Mouse (Mus musculus) limb, embryonic 14.5 days (tissue): ENCODE data around the gene Arid3b. TPM values are rescaled to one million over a fixed set of nuclear protein-coding genes. Genes with fewer than 3 reads are reported as not detected.

ENCODE experiments used
- ATAC-seq: fragments of 200-750 bp; cut with Nextera tagmentation; 2 replicates; pipeline ENCODE4 v1.8.0; 2017; ENCODE audit warnings: low read depth, moderate number of reproducible peaks, moderate TSS enrichment; ENCODE audit not compliant: low FRiP score
- DNase-seq: peaks from one replicate; pipeline ENCODE4 v3.0.0-alpha.2; 2015; ENCODE audit warnings: low spot score
- H3K27ac ChIP-seq: fragments of 300-500 bp; sonication (generic); replicated peaks from 2 replicates; pipeline ENCODE4 v1.5.1; 2014; ENCODE audit warnings: low read depth, mild to moderate bottlenecking, low read length, moderate library complexity, mixed read lengths
- H3K27me3 ChIP-seq: fragments of 300-500 bp; sonication (generic); 2 replicates; pipeline ENCODE4 v1.6.1; 2014; ENCODE audit warnings: low read length, mixed read lengths; ENCODE audit not compliant: control insufficient read depth, insufficient read depth
- H3K36me3 ChIP-seq: fragments of 300-500 bp; sonication (generic); 2 replicates; pipeline ENCODE4 v1.6.1; 2014; ENCODE audit warnings: mild to moderate bottlenecking, low read length, moderate library complexity, mixed read lengths; ENCODE audit not compliant: control insufficient read depth, insufficient read depth
- H3K4me1 ChIP-seq: fragments of 300-500 bp; sonication (generic); 2 replicates; pipeline ENCODE4 v1.6.1; 2014; ENCODE audit warnings: antibody characterized with exemption, low read length, mixed read lengths; ENCODE audit not compliant: control insufficient read depth, insufficient read depth
- H3K4me2 ChIP-seq: fragments of 300-500 bp; sonication (generic); replicated peaks from 2 replicates; pipeline ENCODE4 v1.6.1; 2014; ENCODE audit warnings: low read depth, mild to moderate bottlenecking, low read length, moderate library complexity; ENCODE audit not compliant: severe bottlenecking
- H3K4me3 ChIP-seq: fragments of 300-500 bp; sonication (generic); replicated peaks from 2 replicates; pipeline ENCODE4 v1.5.1; 2014; ENCODE audit warnings: low read length
- H3K9ac ChIP-seq: fragments of 300-500 bp; sonication (generic); 2 replicates; pipeline ENCODE4 v1.6.1; 2014; ENCODE audit warnings: mild to moderate bottlenecking, low read depth, low read length, moderate library complexity; ENCODE audit not compliant: severe bottlenecking
- H3K9me3 ChIP-seq: fragments of 300-500 bp; sonication (generic); 2 replicates; pipeline ENCODE4 v1.6.1; 2016; ENCODE audit warnings: low read length; ENCODE audit not compliant: control insufficient read depth
- POLR2A ChIP-seq: fragments of 200-500 bp; IDR thresholded peaks from 2 replicates; pipeline ENCODE4 v1.8.0; 2012; ENCODE audit warnings: inconsistent platforms, mild to moderate bottlenecking, moderate library complexity, borderline replicate concordance; ENCODE audit not compliant: insufficient read depth, insufficient read length; ENCODE audit errors: extremely low read depth
- WGBS: fragments of 180-500 bp; shearing (Covaris S2); extraction: QIAGEN DNeasy Blood & Tissue Kit; methylation state at CpG from one replicate; pipeline ENCODE4 v1.1.7; 2014; 5-methylcytosine and 5-hydroxymethylcytosine counted together
- polyA plus RNA-seq, 2 experiments: library from polyadenylated mRNA; depleted of rRNA in 1 of 2; stranded (reverse) in 1 of 2; unstranded in 1 of 2; fragments of >200 nt; fragmentation: Nextera tagmentation in 1 of 2; extraction: Ambion mirVana in 1 of 2; gene quantifications; 2 replicates each; pipeline versions ENCODE4 v1.2.1 to v1.2.3; 2012 to 2014

Arid3b gene
- polyA plus RNA-seq, 2 experiments, result 2.9 to 6.6 TPM

DNA sequence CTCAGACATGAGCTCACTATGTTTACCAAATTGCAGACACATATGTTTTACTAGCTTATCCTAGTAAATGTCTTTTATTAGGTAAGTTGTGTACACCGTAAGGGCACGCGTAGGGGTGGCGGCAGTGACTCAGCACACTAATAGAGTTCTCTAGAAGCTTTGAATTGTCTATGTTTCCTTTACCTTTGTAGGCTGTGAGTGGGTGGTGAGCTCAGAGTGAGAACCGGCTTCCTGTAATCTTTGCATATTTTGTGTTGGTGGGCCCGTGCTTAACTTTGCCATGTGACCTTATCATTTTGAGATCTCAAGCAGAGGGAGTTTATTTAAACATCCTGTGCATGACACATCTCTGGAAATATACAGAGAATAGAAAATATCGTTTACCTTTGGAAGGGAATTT lies 29.9 kb upstream of the Arid3b start:
- no peak overlapping the region for H3K9ac ChIP-seq

DNA sequence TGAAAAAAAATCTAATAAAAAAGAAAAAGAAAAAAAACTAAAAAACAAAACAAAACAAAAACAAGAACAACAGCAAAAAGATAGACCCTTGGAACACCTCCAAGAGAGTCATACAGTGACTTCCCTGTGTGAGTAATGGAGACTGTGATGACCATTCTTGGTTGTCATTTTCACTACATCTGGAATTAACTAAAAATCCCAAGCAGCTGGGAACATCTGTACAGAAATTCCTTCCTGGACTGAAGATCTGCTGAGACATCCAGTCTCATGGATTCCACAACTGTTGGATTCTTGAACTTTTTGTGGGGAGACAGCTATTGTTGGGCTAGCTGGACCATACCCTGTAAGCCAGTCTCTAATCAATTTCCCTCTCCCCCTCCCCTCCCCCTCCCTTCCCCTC lies 27.7 kb upstream of the Arid3b start:
- peak; percentile 33 for DNase-seq
- H3K4me2 ChIP-seq, result no peak overlapping the region
- ATAC-seq, result no peak
- no peaks in the 10 kb centered on the region for H3K4me1 ChIP-seq
- H3K27ac ChIP-seq, result no peak overlapping the region
- H3K9me3 ChIP-seq, result no peaks in the 10 kb centered on the region
- no peak overlapping the region for H3K9ac ChIP-seq
- H3K36me3 ChIP-seq, result no peaks in the 10 kb centered on the region
- H3K4me3 ChIP-seq, result no peak overlapping the region
- no peaks in the 10 kb centered on the region for H3K27me3 ChIP-seq
- TF ChIP-seq POLR2A, result no peak

More for the DNA sequence above, 29.9 kb upstream of the Arid3b start:
- Histone ChIP-seq H3K27me3 (no peaks in the 10 kb centered on the region), H3K9me3 (no peaks in the 10 kb centered on the region), H3K4me1 (no peaks in the 10 kb centered on the region), H3K27ac (no peak overlapping the region), H3K4me3 (no peak overlapping the region), H3K36me3 (no peaks in the 10 kb centered on the region), H3K4me2 (no peak overlapping the region)
- ATAC-seq, result no peak
- no peak for TF ChIP-seq POLR2A
- DNase-seq, result no peak
- WGBS, result 78% methylated on average over 7 of the region's 7 CpGs

DNA sequence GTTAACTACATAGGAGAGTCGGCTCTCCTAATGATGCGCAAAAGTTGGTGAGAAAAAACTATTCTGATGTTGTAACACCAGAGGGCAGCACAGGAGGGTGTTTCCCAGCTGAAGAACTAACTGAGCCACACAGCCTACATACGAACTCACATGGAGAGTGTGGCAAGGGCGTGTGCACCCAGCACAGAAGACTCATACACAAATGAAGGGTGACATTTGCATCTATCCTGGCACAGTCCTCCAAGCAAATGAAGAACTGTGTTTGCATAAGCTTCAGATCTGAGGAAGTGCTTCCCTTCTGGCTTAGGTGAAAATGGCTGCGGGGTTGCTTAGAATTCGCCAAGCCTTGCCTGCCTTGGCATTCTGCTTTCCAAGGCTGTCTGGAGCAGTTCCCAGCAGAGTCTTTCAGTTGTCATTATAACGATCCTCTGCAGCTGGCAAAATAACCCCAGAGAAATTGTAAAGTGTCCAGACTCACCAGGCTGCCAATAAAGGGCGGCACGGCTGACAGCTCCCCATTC lies 25.4 kb upstream of the Arid3b start:
- DNase-seq (peak; percentile 44), ATAC-seq (no peak)
- Histone ChIP-seq H3K27ac (no peak overlapping the region), H3K36me3 (no peaks in the 10 kb centered on the region), H3K9ac (no peak overlapping the region), H3K4me2 (no peak overlapping the region), H3K27me3 (no peaks in the 10 kb centered on the region), H3K4me3 (no peak overlapping the region), H3K9me3 (no peaks in the 10 kb centered on the region), H3K4me1 (no peaks in the 10 kb centered on the region)
- 31% methylated on average over 9 of the region's 9 CpGs for WGBS
- TF ChIP-seq POLR2A, result no peak

DNA sequence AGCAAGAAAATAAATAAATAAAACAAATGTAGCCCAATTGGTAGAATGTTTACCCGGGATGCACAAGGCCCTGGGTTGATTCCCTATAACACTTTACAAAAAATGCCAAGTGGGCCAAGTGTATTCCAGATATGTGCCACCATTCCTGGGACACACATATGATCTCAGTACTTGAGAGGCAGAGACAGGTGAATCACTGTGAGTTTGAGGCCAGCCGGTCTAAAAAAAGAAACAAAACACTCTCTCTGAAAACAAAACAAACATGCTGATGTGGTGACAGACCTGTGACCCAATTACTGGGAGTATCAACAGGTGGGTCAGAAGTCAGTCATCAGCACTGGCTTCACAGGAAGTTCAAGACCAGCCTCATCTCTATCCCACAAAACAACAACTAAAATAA lies 19.9 kb upstream of the Arid3b start:
- H3K27me3 ChIP-seq, result no peaks in the 10 kb centered on the region
- no peak for TF ChIP-seq POLR2A
- no peak overlapping the region for H3K27ac ChIP-seq
- no peak overlapping the region for H3K4me2 ChIP-seq
- H3K9me3 ChIP-seq, result no peaks in the 10 kb centered on the region
- DNase-seq (no peak), ATAC-seq (no peak)
- no peaks in the 10 kb centered on the region for H3K36me3 ChIP-seq
- WGBS, result 87% methylated on average over 2 of the region's 2 CpGs
- no peak overlapping the region for H3K9ac ChIP-seq
- H3K4me1 ChIP-seq, result no peaks in the 10 kb centered on the region
- H3K4me3 ChIP-seq, result no peak overlapping the region

DNA sequence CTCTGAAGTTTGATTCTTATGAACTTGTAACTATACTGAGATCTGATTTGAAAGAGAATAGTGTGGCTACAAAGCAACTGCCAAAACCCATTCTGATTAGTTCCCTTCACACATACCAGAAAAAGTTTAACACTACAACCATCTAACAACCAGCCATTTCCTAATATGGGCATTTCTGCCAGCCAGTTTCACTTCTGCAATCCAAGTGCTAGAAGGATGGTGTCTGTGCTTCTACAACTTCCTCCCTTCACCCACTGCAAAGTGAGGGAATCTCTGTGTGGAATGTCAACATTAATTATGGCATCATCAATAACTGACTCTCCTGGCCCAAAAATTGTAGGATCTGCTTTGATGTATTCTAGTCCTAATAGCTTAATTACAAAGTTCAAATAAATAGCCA lies 17.7 kb upstream of the Arid3b start:
- no peak overlapping the region for H3K27ac ChIP-seq
- H3K36me3 ChIP-seq, result no peaks in the 10 kb centered on the region
- no peak overlapping the region for H3K9ac ChIP-seq
- TF ChIP-seq POLR2A, result no peak
- no peaks in the 10 kb centered on the region for H3K9me3 ChIP-seq
- no peak overlapping the region for H3K4me3 ChIP-seq
- no peaks in the 10 kb centered on the region for H3K4me1 ChIP-seq
- ATAC-seq (no peak), DNase-seq (no peak)
- no peaks in the 10 kb centered on the region for H3K27me3 ChIP-seq
- no peak overlapping the region for H3K4me2 ChIP-seq

DNA sequence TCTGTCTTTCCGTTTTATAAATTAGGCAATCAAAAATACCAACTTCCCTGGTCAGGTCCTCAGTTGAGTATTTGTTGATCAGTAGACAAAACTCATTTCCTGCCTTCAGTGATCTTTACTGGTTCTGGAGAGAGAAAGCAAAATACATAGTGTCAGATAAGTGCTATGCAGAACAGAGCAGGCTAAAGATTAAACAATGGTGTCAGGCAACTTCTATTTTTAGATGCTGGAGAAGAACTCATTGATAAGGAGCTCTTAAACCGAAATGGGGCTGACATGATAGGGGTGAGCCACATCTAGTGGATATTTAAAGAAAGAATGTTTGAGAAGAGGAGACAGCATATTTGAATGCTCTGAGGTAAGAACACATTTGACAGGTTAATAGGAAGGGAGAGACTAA lies 2.4 kb upstream of the Arid3b start:
- H3K9ac ChIP-seq, result no peak overlapping the region
- no peaks in the 10 kb centered on the region for H3K27me3 ChIP-seq
- DNase-seq (no peak), ATAC-seq (no peak)
- no peak overlapping the region for H3K4me2 ChIP-seq
- no peaks in the 10 kb centered on the region for H3K36me3 ChIP-seq
- TF ChIP-seq POLR2A, result no peak
- 90% methylated on average over 2 of the region's 2 CpGs for WGBS
- no peaks in the 10 kb centered on the region for H3K9me3 ChIP-seq
- peaks cover 13% of the 10 kb centered on the region for H3K4me1 ChIP-seq
- H3K27ac ChIP-seq, result no peak overlapping the region
- H3K4me3 ChIP-seq, result no peak overlapping the region
